Mouse (Mus musculus): ENCODE data around the gene Grk5.

Grk5 gene

GRCm38 (mm10) chr19:61064386-61064785, 174.8 kb downstream of the Grk5 start:
- no peak for DNase-seq (ENCODE audit: low spot score in 2 of 2)

- DNase-seq (ENCODE audit: low spot score in 2 of 2), result no peak
Observed at GRCm38 (mm10) chr19:61065011-61065410, 175.5 kb downstream of the Grk5 start.

- DNase-seq (ENCODE audit: low spot score in 2 of 2), result no peak
Observed at GRCm38 (mm10) chr19:61078622-61079021, 189.1 kb downstream of the Grk5 start.

- DNase-seq (ENCODE audit: low spot score in 2 of 2), result no peak
Observed at GRCm38 (mm10) chr19:61080251-61080749, 190.8 kb downstream of the Grk5 start.

GRCm38 (mm10) chr19:61083006-61083405, 193.5 kb downstream of the Grk5 start:
- no peak for DNase-seq (ENCODE audit: low spot score in 2 of 2)

GRCm38 (mm10) chr19:61084149-61084940, 194.8 kb downstream of the Grk5 start:
- DNase-seq (ENCODE audit: low spot score in 2 of 2), result peak; percentile 81 to 88

GRCm38 (mm10) chr19:61085217-61085616, 195.7 kb downstream of the Grk5 start:
- DNase-seq (ENCODE audit: low spot score in 2 of 2), result no peak

GRCm38 (mm10) chr19:61087781-61088180, 198.2 kb downstream of the Grk5 start:
- no peak for DNase-seq (ENCODE audit: low spot score in 2 of 2)

- no peak for DNase-seq (ENCODE audit: low spot score in 2 of 2)
Observed at GRCm38 (mm10) chr19:61089001-61089400, 199.5 kb downstream of the Grk5 start.

GRCm38 (mm10) chr19:61090541-61090940, 201.0 kb downstream of the Grk5 start:
- no peak for DNase-seq (ENCODE audit: low spot score in 2 of 2)

- no peak for DNase-seq (ENCODE audit: low spot score in 2 of 2)
Observed at GRCm38 (mm10) chr19:61096776-61097175, 207.2 kb downstream of the Grk5 start.

- no peak for DNase-seq (ENCODE audit: low spot score in 2 of 2)
Observed at GRCm38 (mm10) chr19:61097764-61098163, 208.2 kb downstream of the Grk5 start.

- DNase-seq (ENCODE audit: low spot score in 2 of 2), result peak in 1 of 2 experiments; percentile 8
Observed at GRCm38 (mm10) chr19:61110184-61110583, 220.6 kb downstream of the Grk5 start.

- DNase-seq (ENCODE audit: low spot score in 2 of 2), result no peak
Observed at GRCm38 (mm10) chr19:61131096-61131495, 241.5 kb downstream of the Grk5 start.

GRCm38 (mm10) chr19:61138655-61139054, 249.1 kb downstream of the Grk5 start:
- no peak for DNase-seq (ENCODE audit: low spot score in 2 of 2)

- DNase-seq (ENCODE audit: low spot score in 2 of 2), result peak; percentile 89 to 92
Observed at GRCm38 (mm10) chr19:61140342-61141206, 251.0 kb downstream of the Grk5 start, which contains the start of gene Zfp950. TSS of gene Zfp950 (minus strand) at chr19:61140840.

GRCm38 (mm10) chr19:61141299-61141698, 251.8 kb downstream of the Grk5 start:
- no peak for DNase-seq (ENCODE audit: low spot score in 2 of 2)

All from spleen, postnatal 36 days (tissue).